Mouse (Mus musculus) adrenal gland (tissue): ENCODE data around the gene Snrpg.
"Not testable (repeated sequence)": the region's sequence is repeated elsewhere in the genome, so short reads cannot be mapped to it uniquely, and the experiment has no call there.

Experiments
- intact Hi-C: fragments of 180-260 bp; cut with DNase I; formaldehyde crosslinking; loops from one replicate; pipeline ENCODE4 v1.15.1; 2025

Snrpg gene

DNA sequence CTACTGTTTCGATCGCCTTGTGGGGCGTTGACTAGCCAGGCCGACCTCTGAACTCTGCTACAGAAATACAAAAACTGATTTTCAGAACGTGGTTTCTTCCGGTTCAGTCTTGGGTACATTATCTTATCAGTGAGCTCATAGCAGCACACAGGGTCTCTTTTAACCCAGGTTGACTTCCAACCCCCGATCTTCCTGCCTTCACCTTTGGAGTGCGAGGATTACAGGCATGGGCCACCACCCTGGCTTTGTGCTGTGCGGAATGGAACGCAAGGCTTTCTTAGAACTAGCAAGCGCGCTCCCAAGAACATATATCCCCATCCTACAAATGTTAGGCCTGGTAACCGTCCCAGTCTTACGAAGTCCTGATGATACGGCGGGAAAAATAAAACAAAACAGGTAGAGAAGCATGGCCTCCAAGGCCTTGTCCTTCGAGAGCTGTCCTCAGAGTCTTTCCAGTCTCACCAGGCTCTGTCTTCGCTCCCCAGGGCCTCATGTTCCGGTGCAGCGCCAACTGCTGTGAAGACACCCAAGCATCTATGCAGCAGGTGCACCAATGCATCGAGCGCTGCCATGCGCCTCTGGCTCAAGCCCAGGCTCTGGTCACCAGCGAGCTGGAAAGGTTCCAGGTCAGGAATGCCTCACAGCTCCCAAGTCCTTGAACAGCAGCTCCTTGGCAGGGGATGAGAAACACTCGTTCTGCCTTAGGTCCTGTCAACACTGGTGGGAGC, 4.8 kb upstream of the Snrpg start:
- intact Hi-C loops = no loop called here

DNA sequence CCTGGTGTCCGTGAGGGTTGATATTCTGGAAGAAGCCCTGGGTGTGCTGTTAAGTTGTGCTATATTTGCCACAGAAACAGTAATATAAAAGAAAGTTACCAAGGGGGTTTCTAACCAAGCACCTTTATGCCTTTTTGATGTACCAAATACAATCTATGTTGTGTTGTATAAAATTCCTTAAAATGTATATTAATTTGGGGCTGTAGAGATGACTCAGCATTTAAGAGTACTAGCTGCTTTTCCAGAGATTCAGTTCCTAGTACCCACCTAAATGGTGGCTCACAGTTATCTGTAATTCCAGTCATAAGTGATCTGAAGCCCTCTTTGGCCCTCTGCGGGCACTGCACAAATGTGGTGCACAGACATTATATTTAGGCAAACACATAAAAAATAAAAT, 4.3 kb upstream of the Snrpg start:
- intact Hi-C loops = no loop called here

DNA sequence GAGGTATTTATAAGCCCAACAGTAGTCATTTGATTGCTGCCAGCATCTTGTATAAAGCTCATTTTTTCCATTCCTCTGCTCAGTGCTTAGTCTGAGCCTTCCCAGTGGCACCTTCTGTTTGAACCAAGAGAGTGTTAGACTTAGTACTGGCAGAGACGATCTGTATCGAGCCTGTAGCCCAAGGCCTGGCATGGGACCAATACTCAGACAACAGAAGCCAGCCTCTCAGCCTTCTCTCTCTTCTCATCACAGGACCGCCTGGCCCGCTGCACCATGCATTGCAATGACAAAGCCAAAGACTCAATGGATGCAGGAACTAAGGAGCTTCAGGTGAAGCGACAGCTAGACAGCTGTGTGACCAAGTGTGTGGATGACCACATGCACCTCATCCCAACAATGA, 2.6 kb upstream of the Snrpg start:
- intact Hi-C loops = no loop called here

DNA sequence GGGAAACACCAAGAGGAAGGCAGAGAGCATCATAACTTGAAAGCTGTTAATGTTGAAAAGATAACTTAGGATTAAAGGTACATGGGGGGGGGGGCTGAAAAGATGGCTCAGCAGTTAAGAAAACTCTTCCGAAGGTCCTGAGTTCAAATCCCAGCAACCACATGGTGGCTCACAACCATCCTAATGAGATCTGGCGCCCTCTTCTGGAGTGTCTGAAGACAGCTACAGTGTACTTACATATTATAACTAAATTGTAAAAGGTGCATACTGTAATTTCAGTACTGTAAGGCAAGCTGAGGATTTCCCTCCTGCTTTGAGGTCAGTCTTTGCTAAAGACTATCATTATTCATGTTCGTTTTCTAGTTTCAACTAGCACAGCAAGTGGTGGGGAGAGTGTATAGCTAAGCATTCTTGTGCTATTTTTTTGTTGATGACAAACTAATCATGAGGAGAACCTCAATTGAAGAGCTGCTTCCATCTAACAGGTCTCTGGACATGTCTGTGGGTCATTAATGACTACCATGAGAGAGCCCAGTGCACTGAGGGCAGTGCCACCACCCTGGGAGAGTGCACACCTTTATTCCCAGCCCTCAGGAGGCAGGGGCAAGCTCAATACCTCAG, 901 bp upstream of the Snrpg start:
- intact Hi-C loops = no loop called here

DNA sequence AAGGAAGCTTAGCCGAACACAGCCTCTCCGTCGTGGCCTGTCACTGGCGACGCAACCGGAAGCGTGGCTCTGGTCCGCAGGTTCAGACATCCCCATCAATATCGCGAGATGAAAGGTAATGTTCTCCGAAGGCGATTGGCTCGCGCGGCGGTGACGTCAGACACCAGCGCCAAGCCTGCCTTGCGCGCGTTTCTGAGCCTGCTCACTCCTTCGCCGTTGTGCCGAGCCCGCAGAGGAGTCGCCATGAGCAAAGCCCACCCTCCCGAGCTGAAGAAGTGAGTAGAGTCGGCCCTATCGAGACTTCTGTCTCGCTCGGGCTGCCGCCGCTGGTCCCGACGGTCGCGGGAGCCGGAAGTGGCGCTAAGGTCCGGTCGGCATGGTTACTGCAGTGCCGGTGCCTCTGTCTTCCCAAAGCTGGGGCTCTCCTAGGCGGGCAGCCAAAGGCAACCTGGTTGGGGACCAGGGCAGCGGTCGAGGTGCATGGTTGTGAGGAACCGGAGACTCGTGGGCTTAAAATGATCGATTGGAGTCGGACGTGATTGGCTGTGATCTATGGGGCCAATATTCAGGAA, 322 bp downstream of the Snrpg start:
- intact Hi-C loops = no loop called here

DNA sequence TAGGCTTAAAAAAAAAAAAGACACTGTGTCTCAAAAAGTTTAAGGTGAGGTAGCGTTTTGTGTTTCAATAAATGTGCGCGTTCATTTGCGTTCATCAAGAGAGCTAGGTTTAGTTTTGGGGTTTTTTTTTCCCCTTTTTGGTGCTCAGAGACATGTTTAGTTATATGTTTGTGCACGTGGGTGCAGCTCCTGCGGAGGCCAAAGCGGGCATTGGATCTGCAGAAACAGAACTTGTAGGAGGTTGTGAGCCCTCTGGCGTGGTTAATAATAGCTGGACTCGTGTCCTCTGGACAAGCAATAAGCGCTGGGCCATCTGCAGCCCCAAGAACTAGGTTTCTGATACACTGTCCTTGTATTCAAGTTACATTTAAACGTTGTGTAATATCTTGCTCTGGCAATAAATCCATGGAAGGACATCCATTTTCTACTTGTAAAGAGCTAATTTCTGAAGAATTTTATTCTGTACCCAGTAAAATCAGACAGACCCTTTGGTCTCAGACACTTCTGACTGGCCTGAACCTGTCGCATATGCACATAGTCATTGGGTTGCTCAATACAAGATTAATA, 929 bp downstream of the Snrpg start:
- intact Hi-C loops = no loop called here

DNA sequence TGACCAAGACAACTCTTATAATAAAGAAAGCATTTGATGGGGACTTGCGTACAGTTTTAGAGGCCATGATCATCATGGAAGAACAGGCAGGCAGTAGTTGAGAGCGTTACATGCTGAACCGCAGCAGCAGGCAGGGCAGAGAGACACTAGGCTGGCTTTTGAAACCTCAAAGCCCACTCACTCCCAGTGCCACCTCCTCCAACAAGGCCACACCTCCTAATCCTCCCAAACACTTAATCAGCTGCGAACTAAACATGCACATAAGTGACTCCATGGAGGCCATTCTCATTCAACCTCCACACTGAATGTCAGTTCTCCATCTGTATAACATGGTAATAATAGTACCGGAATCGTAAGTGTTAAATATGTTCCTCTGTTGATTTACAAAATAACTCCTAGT, 2.5 kb downstream of the Snrpg start:
- intact Hi-C loops = no loop called here

DNA sequence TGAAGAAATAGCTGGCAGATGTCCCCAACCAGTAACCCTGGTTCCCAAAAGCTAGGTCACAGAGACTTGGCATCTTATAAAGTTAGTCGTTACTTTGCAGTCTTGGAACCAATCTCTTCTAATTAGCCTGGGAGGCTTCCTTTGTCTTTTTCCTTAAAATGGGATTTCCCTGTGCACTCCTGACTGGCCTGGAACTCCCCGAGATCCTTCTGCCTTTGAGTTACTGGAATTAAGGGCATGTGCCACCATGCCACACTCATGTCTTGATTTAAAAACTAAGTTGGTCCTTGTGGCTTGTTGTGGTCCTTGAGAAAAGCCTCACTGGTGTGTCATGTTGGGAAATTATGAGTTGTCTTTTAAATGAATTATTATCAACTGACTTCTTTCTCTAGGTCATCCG, 7.2 kb downstream of the Snrpg start:
- intact Hi-C loops = no loop called here

DNA sequence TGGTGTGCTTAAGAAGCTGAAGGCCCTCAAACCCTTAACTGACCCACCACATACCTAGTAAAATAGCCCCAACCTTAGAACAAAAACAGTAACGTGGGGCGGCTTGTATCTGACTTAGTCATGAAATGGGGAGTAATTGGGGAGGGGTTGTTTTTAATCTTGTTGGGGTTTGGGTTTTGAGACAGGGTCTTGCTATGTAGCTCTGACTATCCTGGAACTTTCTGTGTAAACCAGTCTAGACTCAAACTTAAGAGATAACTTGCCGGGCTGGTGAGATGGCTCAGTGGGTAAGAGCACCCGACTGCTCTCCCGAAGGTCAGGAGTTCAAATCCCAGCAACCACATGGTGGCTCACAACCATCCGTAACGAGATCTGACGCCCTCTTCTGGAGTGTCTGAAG, 9.0 kb downstream of the Snrpg start:
- intact Hi-C loops = not testable (repeated sequence)

DNA sequence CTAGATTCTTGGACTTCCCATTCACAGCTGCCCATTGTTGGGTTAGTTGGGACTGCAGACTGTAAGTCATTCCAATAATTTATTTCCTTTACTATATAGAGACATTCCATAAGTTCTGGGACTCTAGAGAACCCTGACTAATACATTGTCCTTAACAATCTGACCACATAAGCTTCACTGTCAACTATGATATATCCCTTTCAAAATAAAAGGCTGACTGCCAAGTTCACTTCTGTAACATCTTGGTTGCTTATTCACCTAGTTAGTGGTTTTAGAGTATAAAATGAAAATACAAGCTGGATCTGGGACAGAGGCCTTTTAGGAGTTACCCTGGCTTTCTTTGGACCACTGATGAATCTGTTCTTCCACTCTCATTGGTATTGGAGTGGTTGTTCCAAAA, 11.4 kb downstream of the Snrpg start:
- intact Hi-C loops = no loop called here

DNA sequence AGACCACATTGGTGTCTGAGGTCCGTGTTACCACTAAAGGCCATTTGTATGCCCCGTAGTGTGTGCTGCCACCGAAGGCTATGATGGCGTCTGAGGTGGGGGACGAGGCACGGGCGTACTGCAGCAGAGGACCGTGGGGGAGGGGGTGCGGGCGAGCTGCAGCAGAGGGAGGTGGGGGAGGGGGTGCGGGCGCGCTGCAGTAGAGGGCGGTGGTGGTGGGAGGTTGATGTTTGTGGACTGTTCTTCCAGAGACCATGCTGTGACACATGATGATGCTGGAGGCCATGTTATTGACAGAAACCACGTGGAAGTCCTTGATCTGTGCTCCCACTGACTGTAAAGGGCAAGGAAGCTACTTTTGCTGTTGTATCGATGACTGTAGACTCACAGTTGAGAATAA, 12.3 kb downstream of the Snrpg start:
- intact Hi-C loops = no loop called here

DNA sequence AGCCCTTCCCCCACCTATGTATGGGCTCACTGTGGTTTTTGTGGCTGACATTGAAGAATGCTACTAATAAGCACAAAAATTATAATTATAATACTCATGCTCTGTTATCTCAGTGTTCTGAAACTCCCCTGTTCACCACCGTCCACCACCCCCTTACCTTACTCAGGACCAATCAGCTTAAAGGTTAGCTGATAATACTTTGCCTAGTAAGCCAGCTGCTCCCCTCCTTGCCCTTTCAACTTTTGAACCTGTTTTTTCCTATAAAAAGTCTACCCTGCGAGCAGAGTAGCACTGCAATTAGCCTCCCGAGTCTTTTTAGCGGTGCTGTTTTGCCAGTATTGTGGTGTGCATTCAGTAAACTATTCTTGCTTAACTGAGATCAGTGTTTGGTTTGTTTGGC, 13.6 kb downstream of the Snrpg start:
- intact Hi-C loops = no loop called here

DNA sequence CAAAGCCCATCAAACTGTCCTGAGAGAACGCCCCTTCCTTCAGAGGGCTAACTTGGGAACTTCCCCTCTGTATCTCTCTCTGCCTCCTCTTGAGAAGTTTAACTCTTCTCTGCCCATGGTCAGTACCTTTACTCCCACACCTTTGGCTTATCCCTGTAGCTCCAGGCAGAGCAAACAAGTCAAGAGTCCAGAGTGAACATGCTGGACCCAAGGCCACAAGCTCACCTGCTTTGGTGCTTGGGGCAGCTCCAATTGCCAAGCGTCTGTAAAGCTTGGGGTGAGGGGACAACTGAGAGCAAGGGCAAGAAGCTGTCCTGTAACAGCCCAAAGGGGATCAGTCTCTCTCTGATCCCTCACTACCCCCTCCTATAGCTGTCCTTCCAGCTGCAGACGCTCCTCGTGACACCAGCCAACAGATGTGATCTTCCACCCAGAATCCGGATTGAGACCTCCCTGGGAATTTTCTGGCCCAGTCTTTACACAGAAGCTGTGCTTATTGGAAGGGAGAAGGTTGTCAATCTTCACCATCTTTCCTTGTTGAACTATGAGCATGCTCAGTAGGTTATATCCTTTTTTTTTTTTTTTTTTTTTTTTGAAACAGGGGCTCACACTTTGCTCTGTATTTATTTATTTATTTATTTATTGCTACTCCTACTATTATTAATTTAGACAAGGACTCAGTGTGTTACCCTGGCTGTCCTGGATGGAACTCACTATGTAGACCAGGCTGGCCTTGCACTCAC, 14.4 kb downstream of the Snrpg start:
- intact Hi-C loops = no loop called here

DNA sequence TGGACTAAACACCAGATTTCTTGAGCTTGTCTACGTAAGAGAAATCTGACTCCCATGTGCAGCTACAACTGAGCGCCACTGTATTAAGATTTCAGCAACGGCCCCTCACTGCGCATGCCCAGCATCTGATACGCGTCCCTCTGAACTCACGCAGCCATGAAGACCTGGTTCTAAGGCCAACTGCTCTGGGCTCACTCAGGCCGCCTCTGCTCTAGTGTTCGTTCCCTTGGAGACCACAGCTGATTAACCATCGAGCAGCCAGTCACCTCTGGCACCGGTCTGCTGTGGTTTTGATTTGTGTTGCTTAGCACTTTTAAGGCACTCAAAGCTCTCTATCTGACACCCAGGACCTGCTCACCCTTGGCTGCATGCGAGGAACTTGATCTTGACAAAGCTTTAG, 16.2 kb downstream of the Snrpg start:
- intact Hi-C loops = no loop called here

DNA sequence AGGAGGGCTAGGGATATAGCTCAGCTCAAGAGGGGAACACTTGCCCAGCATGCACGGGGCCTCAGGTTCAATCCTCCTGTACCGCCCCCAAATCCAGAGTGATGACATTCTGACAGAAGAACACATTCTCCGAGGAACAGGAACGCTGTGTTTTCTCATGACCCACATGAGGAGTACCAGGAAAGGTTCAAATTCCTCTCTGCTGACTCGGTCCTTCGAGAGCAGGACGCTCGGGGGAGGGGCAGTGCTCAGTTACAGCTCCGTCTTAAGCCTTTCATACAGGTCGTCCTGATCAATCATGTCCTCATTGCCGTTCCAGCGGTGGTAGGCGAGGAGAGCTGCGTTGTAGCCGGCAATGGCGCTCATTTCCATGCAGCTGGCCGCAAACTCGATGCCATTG, 17.4 kb downstream of the Snrpg start:
- intact Hi-C loops = no loop called here

DNA sequence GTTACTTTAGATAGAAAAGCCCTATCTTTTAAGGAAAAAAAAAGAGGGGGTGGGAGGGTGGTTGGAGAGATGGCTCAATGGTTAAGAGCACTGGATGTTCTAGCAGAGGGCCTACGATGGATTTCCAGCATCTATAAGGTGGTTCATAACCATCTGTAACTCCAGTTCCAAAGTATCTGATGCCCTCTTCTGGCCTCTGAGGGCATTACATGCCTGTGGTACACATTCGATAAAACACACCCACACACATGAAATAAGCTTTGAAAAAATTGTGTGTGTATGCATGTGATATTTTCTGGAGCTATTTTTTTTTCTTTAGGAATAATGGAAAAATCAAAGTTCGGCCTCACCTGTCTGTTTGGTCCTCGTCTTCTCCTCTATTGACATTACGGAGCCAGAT, 20.2 kb downstream of the Snrpg start:
- intact Hi-C loops = no loop called here

DNA sequence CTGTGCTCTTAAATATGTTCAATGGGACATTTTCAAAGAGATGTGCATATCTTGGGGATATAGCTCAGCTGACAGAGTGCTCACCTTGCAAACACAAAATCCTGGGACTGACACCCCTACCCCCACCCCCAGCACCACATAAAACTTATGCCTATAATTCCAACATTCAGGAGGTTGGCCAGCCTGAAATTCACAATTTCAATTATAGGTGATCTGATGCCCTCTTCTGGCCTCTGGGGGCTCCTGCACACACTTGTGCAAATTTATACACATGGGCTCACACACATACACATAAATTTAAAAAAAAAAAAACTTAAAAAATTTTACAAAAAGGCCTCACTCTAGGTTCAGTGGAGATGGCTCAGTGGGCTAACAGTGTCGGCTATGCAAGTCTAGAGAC, 22.1 kb downstream of the Snrpg start:
- intact Hi-C loops = no loop called here

DNA sequence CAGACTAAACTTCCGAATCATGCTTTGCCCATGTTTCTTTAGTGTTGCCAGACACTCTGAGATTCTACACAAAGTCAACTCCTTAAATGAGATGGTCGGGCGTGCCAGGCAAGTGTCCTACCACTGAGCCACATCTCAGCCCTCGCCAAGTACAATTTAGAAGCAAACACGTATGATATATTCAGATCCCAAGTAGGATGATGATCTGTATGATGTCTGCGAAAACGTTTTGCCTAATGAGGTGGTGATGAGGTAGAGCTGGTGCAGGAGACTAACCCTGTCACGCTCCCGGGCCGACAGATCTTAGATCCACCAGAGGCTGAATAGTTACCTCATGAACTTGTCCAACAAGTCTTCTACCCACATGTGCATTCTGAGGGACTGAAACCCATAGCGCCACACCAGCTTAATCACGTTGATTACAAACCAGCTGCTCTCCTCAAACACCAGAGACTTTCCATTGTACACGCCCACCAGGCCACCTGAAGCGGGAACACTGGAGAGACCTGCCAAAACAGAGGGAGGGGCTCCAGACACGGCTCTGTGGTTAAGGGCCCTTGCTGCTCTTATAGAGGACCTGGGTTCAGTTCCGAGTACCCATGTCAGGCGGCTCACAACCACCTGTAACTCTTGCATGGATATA, 23.1 kb downstream of the Snrpg start:
- intact Hi-C loops = no loop called here

DNA sequence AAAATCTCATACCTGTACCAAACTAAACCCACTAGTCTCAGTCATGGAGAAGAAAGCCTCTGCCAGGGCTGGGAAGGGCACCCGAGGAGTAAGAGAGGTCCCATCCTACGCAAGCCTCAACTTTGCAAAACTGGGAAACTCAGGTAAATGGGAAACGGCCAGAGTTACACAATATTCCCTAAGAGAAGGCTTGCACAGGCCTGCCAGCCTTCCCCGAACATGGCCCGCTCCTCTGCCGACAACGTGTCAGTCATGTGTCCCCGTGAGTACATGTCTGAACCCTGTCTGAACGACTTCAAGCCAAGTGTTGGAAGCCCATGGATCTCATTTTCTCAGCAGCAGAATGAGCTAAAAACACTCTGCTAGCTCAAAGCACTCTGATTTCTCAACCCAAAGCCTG, 23.9 kb downstream of the Snrpg start:
- intact Hi-C loops = no loop called here

DNA sequence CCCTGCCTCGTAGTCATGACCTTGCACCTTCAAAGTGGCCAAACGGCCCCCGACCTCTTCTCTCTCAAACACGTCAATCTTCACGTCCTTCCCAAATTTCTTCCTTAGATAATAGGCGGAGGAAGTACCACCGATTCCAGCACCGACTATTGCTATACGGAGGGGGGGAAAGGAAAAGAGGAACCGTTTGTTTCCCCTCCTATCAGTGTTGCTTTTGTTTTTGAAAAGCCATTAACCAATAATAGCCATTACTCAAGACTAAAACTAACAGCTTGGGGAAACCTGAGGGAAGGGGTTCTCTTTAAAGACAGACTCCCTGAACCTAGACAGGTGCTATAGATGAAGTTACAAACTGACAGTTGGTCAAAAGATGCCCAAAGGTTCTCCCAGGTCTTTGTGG, 24.9 kb downstream of the Snrpg start:
- intact Hi-C loops = loop anchor here (2.0 kb wide), 1 partner anchor 31 kb away; the partner anchor contains the start of gene Fam136a

DNA sequence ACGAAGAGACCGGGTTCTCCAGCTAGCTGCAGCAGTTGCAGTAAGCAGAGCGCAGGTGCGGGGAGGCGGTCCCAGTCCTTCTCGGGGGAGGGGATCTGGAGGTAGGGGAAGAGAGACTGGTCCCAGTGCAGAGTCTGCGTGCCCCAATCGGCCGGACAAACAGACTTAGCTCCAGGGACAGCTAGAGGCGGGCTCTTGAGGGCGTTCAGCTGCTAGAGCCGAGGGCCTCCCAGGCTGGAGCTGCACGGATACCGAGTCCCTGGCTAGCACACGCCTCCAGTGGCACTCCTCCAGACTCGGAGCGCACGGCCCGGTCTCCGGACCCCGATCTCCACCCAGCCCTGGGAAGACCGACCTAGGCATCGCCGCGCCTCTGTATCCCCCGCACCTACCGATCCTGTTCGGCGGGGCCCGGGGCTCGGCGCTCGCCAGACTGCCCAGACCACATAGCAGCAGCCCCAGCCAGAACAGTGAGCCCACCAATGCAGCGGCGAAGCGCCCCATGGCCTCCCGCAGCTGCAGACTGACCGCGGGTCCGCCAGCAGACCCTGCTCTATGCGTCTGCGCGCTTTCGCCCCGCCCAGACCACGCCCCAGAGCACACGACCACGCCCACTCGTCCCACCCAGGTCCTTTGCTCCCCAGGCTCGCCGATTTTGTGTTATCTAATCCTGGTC, 25.6 kb downstream of the Snrpg start, which contains the start of gene Pcyox1:
Gene Pcyox1, minus strand, starts transcription at position 574 of the 676 bp plus-strand sequence.
- intact Hi-C loops = loop anchor here (2.0 kb wide), 1 partner anchor 32 kb away; the partner anchor contains the start of gene Fam136a
